Mouse (Mus musculus) activated CD4-positive, CD25-positive, alpha-beta regulatory T cell, adult 4 months (primary cell): Measurements from ENCODE around the gene Rere. TPM values are rescaled to one million over a fixed set of nuclear protein-coding genes. Genes with fewer than 3 reads are reported as not detected.

Source experiments
- ATAC-seq: one replicate; pipeline ENCODE4 v1.8.0; 2017
- polyA plus RNA-seq, 2 experiments: library from polyadenylated mRNA; unstranded; fragments of 100-300 nt; shearing (Covaris generic); gene quantifications; one replicate each; pipeline ENCODE4 v1.2.1; 2017

Rere gene
- polyA plus RNA-seq, 2 experiments from 2014 or later = 19.0 to 19.5 TPM

DNA sequence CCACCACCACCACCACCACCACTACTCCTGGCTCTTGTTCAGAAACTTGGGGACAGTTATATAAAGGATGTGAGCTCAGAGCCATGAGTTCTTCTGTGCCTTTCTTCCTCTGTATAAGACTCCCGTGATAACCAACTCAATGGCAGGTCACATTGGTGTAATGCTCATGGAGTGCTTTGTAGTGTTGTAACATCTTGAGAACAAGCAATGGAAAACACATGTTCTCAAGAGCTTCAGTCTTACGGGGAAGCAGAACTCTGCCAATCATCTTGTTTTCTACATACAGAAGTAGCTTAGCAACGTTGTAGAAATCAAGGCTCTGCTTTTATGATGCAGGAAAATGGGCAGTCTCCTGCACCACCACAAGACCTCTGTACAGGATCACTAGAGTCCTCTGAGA is 107.1 kb downstream of the Rere start:
- ATAC-seq = no peak

DNA sequence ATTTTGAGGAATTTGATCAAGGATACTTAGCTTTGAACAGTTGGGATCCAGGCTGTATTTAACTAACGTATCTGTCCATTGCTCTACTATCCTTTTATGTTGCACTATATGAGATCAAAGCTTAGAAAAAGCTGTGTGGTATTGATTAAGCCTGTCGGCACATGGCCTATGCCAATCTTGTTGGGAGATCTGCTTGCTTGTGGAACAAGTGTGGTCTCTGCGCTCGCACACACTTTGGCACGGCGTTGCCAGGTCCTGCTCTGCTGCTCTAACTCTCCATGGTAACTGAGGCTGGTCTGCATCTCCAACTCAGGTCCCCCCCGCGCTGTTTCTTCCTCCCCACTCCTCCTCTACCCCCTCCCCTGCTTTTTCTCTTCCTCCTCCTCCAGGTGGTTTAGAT is 112.2 kb downstream of the Rere start:
- no peak for ATAC-seq

DNA sequence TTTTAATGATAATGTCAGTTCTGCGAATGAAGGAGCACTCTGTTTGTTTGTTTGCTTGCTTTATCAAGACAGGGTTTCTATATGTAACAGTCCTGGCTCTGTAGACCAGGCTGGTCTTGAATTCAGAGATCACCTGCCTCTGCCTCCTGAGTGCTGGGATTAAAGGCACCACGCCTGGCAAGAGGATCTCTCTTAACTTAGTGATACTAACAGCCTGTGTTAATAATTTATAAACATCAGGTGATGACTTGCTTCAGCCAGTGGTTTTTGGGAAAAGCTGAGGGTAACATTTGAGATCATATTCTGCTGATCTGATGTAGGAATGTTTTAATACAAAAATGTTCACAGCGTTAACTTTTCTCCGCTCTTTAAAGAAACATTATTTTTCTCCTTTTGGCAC is 112.6 kb downstream of the Rere start:
- ATAC-seq = no peak

DNA sequence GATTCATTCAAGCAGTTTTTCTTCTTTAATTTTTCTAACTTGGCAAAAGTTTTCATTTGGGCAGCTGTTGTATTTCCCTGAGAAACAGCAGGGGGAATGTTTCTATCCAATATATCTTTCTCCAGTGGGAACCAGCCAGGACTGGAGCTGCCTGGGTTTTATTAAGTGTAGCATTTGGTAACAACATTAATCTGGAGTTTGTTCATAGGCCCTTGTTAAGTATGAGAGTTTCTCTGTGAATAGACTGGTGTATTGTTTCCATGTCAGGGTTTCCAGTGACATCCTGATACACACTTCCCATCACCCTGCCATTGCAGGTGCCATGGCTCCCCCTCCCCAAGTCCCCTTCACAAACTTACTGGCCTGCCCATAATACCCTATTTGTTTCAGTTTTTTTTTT is 114.9 kb downstream of the Rere start:
- no peak for ATAC-seq

DNA sequence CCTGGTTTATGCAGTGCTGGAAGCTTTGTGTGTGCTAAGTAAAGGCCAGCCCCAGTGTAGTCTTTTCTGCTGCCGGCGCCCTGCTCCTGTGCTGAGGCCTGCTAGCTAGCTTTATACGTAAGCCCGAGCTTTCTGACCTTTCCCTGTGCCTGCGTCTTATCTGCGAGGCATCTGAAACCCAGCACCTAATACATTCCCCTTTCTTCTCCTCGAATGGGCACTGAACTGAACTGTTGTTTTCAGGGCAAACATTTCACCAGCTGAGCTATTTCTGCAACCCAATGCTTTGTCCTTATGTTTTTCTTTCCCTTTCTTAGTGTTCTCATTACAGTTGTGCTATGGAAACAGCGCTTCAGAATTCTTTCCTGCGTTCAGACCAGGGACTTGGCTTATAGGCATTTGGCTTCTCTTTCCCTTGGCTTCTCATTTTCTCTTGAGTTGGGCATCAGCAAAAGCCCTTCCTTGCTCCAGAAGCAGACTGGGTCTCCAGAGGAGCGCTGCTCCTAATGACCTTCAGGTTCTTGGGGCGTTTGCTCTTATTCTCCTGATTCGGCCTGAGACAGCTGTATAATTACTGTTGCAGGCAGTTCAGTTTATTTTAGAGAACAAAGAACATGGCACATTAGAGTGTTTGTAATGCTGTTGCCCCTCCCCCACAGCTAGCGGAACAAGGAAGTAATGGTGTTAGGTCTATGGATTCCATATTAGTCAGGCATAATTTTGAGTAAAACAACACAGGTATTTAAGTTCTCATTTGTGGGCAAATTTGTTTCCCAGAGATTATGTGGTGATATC is 115.6 kb downstream of the Rere start:
- no peak for ATAC-seq

DNA sequence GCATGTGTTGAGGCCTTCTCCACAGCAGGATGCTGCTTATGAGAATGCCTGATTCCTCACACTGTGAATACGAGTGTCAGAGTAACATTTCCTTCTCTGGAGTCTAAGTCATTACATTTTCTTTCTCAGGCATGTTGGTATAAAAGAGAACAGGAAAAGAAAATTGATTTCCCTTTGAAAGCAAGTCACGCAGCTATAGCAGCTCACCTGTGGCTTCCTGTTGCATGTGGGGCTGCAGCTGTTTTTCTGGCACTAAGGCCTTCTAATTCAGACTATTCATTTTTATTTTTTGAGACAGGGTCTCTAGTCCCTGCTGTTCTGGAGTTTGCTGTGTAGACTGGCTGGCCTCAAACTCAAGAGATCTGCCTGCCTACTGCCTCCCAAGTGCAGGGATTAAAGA is 117.6 kb downstream of the Rere start:
- no peak for ATAC-seq

DNA sequence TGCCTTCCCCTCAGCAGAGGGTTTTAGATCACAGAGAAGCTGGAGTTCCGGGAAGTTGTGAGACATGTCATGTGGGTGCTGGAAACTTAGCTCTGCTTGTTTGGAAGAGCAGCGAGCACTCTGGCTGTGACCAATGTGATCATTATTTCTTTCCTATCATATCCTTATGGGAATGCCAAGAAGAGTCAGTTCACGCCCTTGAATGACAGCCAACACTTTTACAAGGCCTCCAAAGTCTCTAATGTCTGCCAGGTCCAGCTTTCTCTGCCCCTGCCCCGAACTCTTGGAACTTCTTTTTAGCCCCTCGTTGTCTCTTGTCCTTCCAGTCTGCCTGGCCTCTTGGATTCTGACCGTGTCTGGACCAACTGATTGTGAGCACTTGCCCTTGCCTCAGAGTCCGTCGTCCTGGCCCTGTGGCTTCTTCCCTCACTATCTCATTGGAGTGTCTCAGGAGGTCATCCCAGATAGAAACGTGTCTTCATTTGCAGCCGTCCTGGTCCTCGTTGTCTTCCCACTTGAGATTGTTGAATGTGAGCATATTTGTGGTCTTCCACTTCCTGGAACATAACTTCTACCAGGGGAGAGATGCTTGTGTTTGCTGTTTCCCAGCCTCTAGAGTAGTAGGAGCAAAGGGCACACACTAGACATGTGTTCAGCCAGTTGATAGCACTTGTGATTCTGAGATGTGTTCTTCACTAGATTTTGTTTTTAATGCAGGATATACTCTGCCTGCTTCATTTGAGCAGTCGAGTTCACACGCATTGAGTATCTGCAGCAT is 120.6 kb downstream of the Rere start:
- no peak for ATAC-seq

DNA sequence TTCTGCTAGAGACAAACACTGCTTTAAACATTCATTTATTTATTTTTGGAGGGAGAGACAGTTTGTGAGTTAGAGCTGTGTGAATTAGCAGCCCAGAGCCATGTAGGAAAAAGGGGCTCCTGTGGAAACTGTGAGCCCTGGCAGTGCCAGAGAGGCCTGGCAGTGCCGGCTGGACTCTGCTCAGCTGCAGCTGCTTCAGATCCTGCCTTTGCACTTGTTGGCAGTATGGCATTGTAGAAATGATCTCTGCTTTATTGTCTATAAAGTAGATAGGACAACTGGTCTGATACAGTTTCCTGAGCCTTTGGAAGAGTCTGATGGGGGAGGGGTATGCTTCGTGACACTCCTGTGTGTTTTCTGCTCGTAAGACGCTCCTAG is 121.2 kb downstream of the Rere start:
- no peak for ATAC-seq

DNA sequence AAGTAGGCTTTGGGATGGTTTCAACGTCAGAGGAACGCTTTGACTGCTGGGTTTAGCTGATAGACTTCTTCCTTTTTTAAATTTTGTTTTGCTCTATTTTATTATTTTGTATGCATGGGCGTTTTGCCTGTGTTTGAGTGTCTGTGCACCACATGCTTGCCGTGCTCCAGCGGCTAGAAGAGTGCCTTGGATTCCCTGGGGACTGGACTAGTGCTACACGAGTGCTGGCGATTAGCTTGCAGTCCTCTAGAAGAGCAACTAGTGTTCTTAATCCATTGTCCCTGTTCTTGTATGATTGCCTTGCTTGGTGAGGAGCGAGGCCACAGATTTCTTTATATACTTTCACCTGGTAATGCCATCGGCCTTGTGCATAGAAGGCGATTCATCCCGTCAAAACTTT is 122.5 kb downstream of the Rere start:
- no peak for ATAC-seq

DNA sequence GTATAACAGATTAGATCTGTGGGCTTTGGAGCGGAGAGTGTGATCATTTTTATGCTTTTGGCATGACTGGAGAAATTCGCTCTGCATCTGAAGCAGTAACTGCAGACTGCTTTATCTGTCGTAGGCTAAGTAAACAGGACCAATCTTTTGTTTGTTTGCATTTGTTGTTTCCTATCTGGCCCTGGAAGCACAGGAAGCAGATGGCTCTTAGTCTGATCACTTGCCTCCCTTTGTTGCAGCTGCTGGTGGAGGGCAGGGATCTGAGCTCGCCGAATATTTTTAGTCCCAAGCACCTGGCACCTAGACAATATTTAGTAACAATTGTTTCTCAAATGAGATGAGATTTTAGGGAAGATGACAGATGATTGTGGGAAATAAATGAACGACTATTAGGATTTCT is 123.1 kb downstream of the Rere start:
- no peak for ATAC-seq

DNA sequence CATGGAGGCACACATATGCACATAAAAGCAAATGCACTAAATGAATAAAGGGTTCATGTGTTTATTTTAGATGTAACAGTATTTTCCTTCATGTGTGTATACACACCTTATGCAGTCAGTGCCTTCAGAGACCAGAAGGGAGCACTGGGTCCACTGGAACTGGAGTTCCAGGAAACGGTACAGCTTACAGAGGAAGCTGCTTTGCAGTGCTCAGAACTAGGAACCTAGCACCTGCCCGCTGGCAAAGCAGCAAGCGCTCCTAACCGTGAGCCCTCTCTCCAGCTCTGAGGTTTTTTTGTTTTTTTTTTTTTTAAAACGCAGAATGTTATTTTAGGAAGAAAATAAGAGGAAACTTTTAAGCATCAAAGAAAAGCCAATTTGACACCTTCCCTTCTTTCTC is 124.3 kb downstream of the Rere start:
- ATAC-seq = no peak

DNA sequence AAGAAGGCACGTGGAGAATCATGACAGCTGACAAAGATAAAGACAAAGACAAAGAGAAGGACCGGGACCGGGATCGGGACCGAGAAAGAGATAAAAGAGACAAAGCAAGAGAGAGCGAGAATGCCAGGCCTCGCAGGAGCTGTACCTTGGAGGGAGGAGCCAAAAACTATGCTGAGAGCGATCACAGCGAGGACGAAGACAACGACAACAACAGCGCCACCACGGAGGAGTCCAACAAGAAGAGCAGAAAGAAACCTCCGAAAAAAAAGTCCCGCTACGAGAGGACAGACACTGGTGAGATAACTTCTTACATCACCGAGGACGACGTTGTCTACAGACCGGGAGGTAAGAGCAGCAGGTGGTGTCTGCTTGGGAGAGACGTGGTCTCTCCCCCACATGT is 124.9 kb downstream of the Rere start:
- ATAC-seq = peak; percentile 66

DNA sequence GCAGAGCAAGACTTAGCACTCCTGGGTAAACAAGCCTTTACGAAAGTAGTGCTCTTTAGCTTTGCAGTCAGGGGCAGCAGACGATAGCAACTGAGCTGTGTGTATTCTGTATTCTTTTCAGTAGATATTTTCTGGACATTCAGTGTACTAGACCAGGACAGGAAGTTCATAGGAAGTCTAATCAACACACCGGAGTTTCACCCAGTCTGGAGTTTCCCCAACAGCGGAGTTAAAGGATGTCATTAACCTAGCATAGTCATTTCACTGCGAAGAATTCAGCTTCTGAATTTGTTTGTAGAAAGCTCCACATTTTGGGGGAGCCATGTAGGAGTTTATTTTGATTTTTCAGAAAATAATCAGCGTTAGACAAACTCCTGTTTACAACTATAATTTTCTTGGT is 125.4 kb downstream of the Rere start:
- ATAC-seq = peak; percentile 66

DNA sequence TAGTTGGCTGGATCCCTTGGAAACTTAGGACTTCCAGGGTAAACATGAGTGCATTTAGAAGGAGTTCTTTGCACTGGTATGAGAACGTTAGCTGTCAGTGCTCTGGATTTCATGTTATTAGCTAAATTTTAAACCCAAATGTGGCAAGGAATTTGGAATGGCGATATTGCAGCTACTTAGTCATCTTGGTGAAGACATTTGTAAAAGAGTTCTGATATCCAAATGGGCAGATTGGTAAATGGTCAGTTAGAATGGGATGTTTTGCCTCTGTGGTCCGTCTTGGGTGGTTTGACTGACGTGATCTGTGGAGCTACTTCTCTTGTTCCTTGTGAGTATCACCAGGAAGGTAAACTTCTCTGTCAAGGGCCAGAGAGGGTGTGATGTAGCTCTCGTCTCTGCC is 132.8 kb downstream of the Rere start:
- ATAC-seq = no peak

DNA sequence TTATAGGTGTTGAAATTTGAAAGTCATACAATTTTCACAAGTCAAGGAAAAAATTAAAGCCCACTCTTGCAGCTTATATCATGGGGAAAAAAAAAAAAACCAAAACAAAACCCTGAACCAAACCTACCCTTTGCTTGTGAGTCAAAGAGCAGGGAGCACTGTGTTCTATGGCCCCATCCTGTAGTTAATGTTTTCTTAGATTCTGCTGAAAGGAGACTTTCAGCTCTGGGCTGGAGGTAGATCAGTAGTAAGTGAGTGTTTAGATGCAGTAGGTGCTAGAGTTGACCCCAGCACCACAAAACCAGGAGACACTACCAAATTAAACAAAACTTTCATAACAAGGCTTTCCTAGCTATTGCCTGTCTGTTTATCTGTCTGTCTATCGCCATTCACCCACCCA is 133.3 kb downstream of the Rere start:
- ATAC-seq = no peak

DNA sequence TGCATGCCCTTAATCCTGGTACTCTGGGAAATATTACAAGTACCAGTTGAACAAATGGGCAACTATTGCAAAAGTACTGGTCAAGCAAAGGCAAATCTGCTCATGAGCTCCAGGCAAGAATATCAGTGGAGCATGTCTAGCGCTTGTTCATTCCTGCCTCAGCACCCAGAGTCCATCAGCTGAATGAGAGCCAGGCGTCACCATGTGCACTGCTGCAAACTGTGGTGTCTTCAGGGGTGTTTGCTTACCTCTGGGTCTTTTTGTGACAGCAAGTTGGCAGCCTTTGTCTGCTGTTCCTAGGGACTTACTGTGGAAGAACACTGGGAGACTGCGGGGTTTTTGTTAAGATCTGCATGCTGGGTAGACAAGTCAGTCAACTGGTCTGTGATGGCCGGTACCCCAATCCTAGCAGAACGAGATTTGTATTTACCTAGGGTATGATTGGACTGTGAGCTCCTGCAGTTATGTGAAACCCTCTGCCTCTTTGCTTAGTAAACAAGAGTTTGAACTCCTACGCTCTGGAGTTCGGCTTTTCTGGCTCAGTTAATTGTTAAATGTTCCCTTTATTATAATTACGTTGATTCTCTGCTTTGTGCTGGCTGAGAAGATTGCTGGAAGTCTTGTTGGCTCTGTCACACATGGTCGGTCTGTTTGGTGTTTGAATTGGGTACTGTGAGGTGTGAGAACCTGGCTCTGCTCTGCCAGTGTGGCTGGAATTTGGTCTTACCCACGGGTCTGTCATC is 134.0 kb downstream of the Rere start:
- no peak for ATAC-seq

DNA sequence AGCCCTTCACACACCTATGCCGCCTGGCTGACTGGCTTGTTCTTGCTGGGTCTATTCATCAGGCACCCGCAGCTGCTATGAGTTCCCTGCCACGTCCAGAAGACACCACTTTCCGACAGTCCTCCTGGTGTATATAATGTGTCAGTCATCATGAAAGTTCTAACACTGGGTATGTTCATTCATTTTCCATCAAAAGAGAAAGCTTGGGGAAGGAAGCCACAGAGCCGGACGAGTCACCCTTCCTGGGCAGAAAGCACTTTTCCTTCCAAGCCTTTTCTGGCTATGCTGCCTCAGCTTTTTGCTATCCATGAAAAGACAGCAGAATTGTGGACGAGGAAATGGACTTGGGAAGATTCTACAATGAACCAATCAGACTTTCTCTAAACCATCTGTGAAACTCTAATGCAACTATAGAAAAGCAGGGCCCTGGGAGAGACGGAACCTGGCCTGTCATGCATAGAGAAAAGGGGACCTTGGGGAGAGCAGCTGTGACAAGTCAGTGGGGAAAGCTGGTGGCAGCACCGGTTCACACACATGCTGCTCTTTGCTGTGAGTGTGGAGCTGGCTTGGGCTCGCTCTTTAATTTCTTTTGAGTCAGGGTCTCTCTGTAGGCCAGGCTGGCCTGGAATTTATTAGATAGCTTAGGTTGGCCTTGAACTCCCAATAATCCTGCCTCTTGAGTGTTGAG is 139.3 kb downstream of the Rere start:
- no peak for ATAC-seq

DNA sequence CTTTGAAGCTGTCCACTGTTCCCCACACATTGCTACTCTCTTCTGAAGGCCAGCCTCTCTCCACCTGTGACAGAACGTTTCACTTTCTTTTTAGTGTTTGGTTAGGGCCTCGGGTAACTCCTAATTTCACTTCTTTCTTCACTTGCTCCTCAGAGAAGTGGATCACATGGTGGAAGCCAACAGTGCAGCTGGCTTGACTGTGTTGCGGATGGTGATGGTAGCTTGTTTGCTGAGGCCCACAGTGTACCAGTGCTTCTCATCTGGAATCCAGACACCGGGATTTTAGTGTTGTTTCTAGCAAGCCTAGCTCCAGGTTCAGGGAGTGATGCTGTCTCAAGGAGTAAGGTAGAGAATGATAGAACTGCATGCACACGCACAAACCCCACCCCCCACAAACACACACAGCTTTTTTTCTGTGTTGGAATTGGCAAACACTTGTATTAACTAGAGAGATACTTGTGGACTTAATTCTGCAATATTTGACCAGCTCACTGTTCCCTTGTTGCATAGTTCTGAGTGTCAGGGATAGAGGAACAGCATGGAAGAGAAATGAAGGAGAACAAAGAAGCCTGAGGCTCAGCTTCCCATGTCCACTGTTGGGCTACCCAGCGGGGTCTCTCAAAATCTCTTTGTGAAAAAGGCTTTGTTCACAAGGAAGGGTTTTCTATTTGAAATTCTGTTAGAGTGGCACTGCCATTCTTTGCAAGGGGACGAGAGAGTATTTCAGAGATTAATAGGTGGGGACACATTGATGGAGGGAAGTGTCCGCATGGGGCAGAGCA is 144.8 kb downstream of the Rere start:
- no peak for ATAC-seq

DNA sequence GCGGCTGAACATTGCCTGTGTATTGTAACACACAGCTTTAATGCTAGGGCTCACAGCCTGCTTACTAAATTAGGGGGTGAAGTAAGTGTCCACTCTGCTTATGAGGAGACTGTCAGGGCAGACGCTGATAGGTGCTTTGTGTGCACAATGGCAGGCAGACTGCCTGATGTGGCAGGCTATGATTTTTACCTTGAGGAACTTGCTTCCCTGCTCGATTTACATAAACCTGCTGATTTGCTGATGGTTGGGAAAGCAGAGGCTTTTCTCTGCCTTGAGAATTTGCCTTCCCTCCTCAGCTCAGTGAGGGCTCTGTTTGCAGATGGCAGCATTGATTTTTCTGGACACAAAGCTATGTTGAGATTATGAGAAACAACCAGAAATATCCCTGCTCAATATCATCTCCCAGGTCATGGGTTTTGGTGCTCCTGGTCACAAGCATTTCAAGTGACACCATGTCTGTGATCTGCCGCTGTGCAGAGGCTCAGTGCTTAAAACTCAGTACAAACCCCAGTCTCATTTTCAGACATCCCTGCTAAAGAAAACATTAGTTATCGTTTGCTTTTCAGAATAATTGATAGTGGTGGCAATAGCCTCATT is 145.5 kb downstream of the Rere start:
- ATAC-seq = no peak

DNA sequence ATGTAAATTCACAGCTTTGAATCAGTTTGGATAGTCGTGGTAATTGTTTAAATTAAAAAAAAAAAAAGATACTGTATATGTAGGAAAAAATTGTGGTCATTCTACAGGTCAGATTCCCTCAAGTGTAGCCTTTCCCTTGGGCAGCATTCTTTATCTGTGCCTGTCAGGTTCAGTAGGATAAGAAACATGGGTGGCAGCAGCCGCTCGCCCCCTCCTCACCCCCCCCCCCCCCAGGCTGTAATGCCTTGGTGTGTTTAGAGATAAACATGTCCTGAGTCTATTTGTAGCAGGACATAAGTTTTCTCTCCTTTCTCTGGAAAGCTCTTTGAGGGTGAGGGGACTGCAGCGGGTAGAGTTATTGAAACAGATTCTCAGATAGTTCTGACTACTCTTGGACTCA is 147.3 kb downstream of the Rere start:
- no peak for ATAC-seq

DNA sequence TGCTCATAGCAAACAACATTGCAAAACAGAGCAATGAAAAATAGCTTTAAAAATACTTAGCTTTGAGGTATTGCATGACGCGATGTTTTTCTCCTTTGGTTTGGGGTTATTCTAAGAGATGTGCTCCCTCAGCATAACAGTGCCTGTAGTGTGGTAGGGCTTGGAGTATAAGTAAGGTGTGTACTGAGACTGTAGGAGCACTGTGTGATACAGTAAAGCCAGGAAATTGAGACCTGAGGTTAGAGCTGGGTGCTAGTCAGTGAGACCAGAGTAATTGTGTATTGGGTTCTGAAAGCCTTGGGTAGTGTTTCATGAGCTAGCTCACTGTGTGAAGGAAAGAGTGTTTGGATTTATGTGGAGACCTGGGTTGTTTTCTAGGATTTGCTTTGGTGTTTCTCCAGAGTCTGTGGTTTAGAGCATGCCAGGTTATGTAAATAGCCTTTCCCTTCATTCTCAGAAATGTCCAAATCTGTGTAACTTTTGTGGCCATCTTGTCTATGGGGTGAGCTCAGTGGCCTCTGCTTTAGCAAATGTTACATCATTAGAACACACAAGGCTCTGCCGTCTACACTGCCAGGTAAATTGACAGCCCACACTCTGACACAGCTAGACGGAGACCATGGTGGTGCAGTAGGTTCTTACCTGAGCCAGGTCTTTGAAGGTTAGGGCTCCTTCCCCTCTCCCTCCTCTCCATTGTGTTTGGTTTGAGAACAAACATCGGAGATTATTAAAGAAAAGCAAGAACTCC is 152.6 kb downstream of the Rere start:
- ATAC-seq = no peak
